Mouse (Mus musculus) bone marrow macrophage, adult 2 months (primary cell): Measurements from ENCODE around the gene Fam222a.

Experiments used
- CTCF ChIP-seq: IDR thresholded peaks from 2 replicates; pipeline ENCODE4 v1.5.1; 2012; ENCODE audit warnings: low read depth, mild to moderate bottlenecking, low read length, moderate library complexity
- POLR2A ChIP-seq: IDR thresholded peaks from 2 replicates; pipeline ENCODE4 v1.6.1; 2012; ENCODE audit warnings: mild to moderate bottlenecking, low read depth, low read length, borderline replicate concordance

- no peak for TF ChIP-seq POLR2A
- TF ChIP-seq CTCF: no peak
Observed at GRCm38 (mm10) chr5:114569918-114570670, 2.3 kb downstream of the Fam222a start.
